Mouse (Mus musculus) intestine, embryonic 14.5 days (tissue): ENCODE data around the gene Alk. TPM values are rescaled to one million over a fixed set of nuclear protein-coding genes. Genes with fewer than 3 reads are reported as not detected.

Experiments used
- ATAC-seq: fragments of 200-750 bp; cut with Nextera tagmentation; replicated peaks from 2 replicates; pipeline ENCODE4 v1.8.0; 2017; ENCODE audit warnings: low read depth, moderate number of reproducible peaks, moderate TSS enrichment, moderate library complexity; ENCODE audit not compliant: low FRiP score, low TSS enrichment
- DNase-seq: peaks from one replicate; pipeline ENCODE4 v3.0.0-alpha.2; 2018; ENCODE audit warnings: low spot score
- H3K27ac ChIP-seq: fragments of 300-500 bp; sonication (generic); 2 replicates; pipeline ENCODE4 v1.5.1; 2014; ENCODE audit warnings: low read depth, mild to moderate bottlenecking, control low read depth
- H3K27me3 ChIP-seq: fragments of 300-500 bp; sonication (generic); replicated peaks from 2 replicates; pipeline ENCODE4 v1.6.1; 2014; ENCODE audit warnings: low read length, control low read depth; ENCODE audit not compliant: control insufficient read depth, insufficient read depth
- H3K36me3 ChIP-seq: fragments of 300-500 bp; sonication (generic); 2 replicates; pipeline ENCODE4 v1.6.1; 2014; ENCODE audit warnings: low read length, control low read depth; ENCODE audit not compliant: control insufficient read depth, insufficient read depth
- H3K4me1 ChIP-seq: fragments of 300-500 bp; sonication (generic); replicated peaks from 2 replicates; pipeline ENCODE4 v1.6.1; 2014; ENCODE audit warnings: low read length, control low read depth, mixed read lengths; ENCODE audit not compliant: control insufficient read depth, insufficient read depth
- H3K4me2 ChIP-seq: fragments of 300-500 bp; sonication (generic); 2 replicates; pipeline ENCODE4 v1.6.1; 2014; ENCODE audit warnings: low read length
- H3K4me3 ChIP-seq: fragments of 300-500 bp; sonication (generic); 2 replicates; pipeline ENCODE4 v1.5.1; 2014; ENCODE audit warnings: low read depth, low read length, control low read depth, mixed read lengths
- H3K9ac ChIP-seq: fragments of 300-500 bp; sonication (generic); 2 replicates; pipeline ENCODE4 v1.6.1; 2014; ENCODE audit warnings: mild to moderate bottlenecking, low read length
- H3K9me3 ChIP-seq: fragments of 300-500 bp; sonication (generic); 2 replicates; pipeline ENCODE4 v1.6.1; 2016; ENCODE audit warnings: low read length, control low read depth; ENCODE audit not compliant: control insufficient read depth
- WGBS: fragments of 180-500 bp; shearing (Covaris S2); extraction: QIAGEN DNeasy Blood & Tissue Kit; methylation state at CpG from one replicate; pipeline ENCODE4 v1.1.7; 2014; 5-methylcytosine and 5-hydroxymethylcytosine counted together
- polyA plus RNA-seq: library from polyadenylated mRNA; unstranded; fragments of >200 nt; fragmentation: Nextera tagmentation; extraction: Ambion mirVana; gene quantifications from 2 replicates; pipeline ENCODE4 v1.2.1, GENCODE M21; 2014

Gene Alk
- polyA plus RNA-seq, 1 experiment from 2014 or later: 0.61 TPM

DNA sequence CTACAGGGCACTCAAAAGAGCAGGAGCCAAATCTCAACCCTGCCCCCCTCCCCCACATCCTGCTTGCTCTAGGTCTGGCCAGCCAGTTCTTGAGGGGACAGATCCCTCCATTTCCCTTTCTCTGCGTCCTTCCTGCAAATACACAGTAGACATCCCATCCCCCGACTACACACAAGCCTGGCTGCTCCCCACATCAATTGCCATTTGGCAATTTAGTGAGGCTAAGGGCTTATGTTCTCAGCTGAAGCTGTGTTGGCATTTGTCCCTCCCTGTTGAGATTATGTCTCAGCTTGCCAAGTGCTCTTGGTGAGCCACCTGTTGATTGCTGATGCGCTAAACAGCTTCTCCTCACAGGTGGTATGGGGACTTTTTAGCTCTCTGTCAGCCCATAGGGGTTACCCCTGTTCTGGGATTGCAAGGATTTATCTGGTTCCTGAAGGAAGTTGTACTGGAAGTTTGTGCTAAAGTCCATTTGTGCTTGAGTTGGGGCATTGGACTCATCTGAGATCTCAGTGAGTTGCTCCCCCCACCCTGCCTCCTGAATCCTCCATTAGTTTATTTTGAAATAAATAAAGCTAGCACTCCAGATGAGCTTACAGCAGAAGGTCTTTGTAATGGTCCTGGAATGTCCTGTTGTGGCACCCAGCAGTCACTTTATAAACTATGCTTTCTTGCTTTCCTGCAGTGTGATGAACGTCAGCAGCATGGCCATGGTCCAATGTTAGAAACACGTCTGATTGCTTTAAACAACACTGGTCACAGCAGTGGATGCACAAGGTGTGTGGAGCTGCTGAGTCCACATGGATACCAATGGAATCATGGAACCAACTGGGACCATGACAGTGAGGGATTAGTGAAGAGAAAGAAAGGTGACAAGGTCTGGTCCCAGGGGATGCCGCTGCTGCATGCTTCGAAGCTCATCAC, 353.7 kb downstream of the Alk start:
- no peak overlapping the region for H3K9ac ChIP-seq
- 0 out of 2 replicates have a peak, but pooled peaks cover 5% of the 10 kb centered on the region for H3K4me1 ChIP-seq
- no peak overlapping the region for H3K4me3 ChIP-seq
- no peak for DNase-seq
- H3K9me3 ChIP-seq: no peaks in the 10 kb centered on the region
- no peaks in the 10 kb centered on the region for H3K36me3 ChIP-seq
- WGBS: 70% methylated on average over 7 of the region's 7 CpGs
- no peak overlapping the region for H3K27ac ChIP-seq
- no peaks in the 10 kb centered on the region for H3K27me3 ChIP-seq
- no peak for ATAC-seq
- no peak overlapping the region for H3K4me2 ChIP-seq

GRCm38 (mm10) chr17:72242036-72242435, 362.4 kb downstream of the Alk start:
- no peaks in the 10 kb centered on the region for H3K36me3 ChIP-seq
- WGBS: 55% methylated on average over 4 of the region's 4 CpGs
- ATAC-seq (no peak), DNase-seq (no peak)
- no peaks in the 10 kb centered on the region for H3K27me3 ChIP-seq
- no peak overlapping the region for H3K4me2 ChIP-seq
- no peak overlapping the region for H3K27ac ChIP-seq
- no peaks in the 10 kb centered on the region for H3K4me1 ChIP-seq
- H3K9me3 ChIP-seq: no peaks in the 10 kb centered on the region
- H3K9ac ChIP-seq: no peak overlapping the region
- H3K4me3 ChIP-seq: no peak overlapping the region

DNA sequence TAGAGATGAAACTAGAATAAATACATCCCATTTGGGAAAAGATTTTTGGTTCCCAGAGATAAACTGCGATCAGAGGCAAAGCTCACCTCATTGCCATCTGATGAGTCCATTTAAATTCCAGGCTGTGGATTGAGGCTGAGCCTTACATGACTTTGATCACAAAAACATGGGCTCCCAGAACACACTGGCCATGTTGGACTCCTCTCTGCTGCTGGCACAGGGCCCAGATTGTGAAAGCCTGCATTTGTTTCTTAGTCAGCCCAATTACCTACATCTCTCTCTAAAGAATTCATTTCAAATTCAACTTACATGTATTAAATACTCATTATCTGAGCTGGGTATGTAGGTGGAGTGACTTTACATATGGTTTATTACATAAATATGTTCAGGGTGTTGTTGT, 367.1 kb downstream of the Alk start:
- DNase-seq: no peak
- H3K4me2 ChIP-seq: no peak overlapping the region
- H3K4me3 ChIP-seq: no peak overlapping the region
- H3K9ac ChIP-seq: no peak overlapping the region
- H3K27ac ChIP-seq: no peak overlapping the region
- WGBS: 91% methylated on average over 1 of the region's 1 CpGs
- H3K9me3 ChIP-seq: no peaks in the 10 kb centered on the region
- ATAC-seq: no peak
- no peaks in the 10 kb centered on the region for H3K4me1 ChIP-seq
- no peaks in the 10 kb centered on the region for H3K27me3 ChIP-seq
- no peaks in the 10 kb centered on the region for H3K36me3 ChIP-seq

DNA sequence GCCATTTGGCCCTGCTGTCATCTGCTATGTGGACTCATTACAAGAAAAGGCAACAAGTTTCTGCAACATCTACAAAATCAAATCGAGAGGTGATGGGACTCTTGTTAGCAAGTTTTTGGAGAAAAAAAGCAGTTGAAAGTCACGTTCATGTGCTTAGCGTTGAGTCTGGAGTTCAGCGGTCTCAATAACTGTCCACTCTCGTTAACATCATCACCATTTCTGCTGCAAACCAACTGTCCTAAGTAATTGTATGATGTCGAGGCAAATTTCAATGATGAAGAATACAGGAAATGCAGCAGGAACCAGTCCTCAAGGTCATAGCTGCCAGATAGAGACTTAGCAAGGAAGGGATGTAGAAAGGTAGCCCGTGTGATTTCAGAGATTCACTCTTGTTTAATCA, 373.5 kb downstream of the Alk start:
- no peak overlapping the region for H3K4me3 ChIP-seq
- ATAC-seq (no peak), DNase-seq (no peak)
- H3K27me3 ChIP-seq: no peaks in the 10 kb centered on the region
- no peaks in the 10 kb centered on the region for H3K36me3 ChIP-seq
- no peak overlapping the region for H3K4me2 ChIP-seq
- H3K4me1 ChIP-seq: no peaks in the 10 kb centered on the region
- H3K9ac ChIP-seq: no peak overlapping the region
- H3K9me3 ChIP-seq: no peaks in the 10 kb centered on the region
- no peak overlapping the region for H3K27ac ChIP-seq
- WGBS: 85% methylated on average over 7 of the region's 7 CpGs

- DNase-seq (no peak), ATAC-seq (no peak)
- Histone ChIP-seq H3K27ac (no peak overlapping the region), H3K4me1 (no peaks in the 10 kb centered on the region), H3K4me3 (no peak overlapping the region), H3K36me3 (no peaks in the 10 kb centered on the region), H3K27me3 (no peaks in the 10 kb centered on the region), H3K4me2 (no peak overlapping the region), H3K9me3 (no peaks in the 10 kb centered on the region), H3K9ac (no peak overlapping the region)
- 86% methylated on average over 3 of the region's 3 CpGs for WGBS
Measured at GRCm38 (mm10) chr17:72218816-72219215, 385.6 kb downstream of the Alk start.

- Histone ChIP-seq H3K4me3 (no peak overlapping the region), H3K9me3 (no peaks in the 10 kb centered on the region), H3K27ac (no peak overlapping the region), H3K36me3 (no peaks in the 10 kb centered on the region), H3K4me1 (no peaks in the 10 kb centered on the region), H3K4me2 (no peak overlapping the region), H3K27me3 (no peaks in the 10 kb centered on the region), H3K9ac (no peak overlapping the region)
- ATAC-seq: no peak
- no peak for DNase-seq
- 80% methylated on average over 6 of the region's 6 CpGs for WGBS
Measured at GRCm38 (mm10) chr17:72197576-72197975, 406.9 kb downstream of the Alk start.

GRCm38 (mm10) chr17:72194976-72195650, 409.3 kb downstream of the Alk start:
- 38% methylated on average over 12 of the region's 12 CpGs for WGBS
- ATAC-seq: no peak
- H3K4me3 ChIP-seq: no peak overlapping the region
- H3K9me3 ChIP-seq: no peaks in the 10 kb centered on the region
- H3K9ac ChIP-seq: no peak overlapping the region
- H3K4me2 ChIP-seq: no peak overlapping the region
- no peaks in the 10 kb centered on the region for H3K27me3 ChIP-seq
- no peak for DNase-seq
- no peak overlapping the region for H3K27ac ChIP-seq
- H3K36me3 ChIP-seq: no peaks in the 10 kb centered on the region
- no peaks in the 10 kb centered on the region for H3K4me1 ChIP-seq

GRCm38 (mm10) chr17:72190536-72190935, 413.9 kb downstream of the Alk start:
- DNase-seq (no peak), ATAC-seq (no peak)
- Histone ChIP-seq H3K36me3 (no peaks in the 10 kb centered on the region), H3K9ac (no peak overlapping the region), H3K4me1 (no peaks in the 10 kb centered on the region), H3K27me3 (no peaks in the 10 kb centered on the region), H3K27ac (no peak overlapping the region), H3K4me3 (no peak overlapping the region), H3K4me2 (no peak overlapping the region), H3K9me3 (no peaks in the 10 kb centered on the region)
- WGBS: 76% methylated on average over 8 of the region's 8 CpGs
